Mouse (Mus musculus): ENCODE data around the gene Tulp3.

Gene Tulp3

GRCm38 (mm10) chr6:128299292-128300133, 56.1 kb downstream of the Tulp3 start:
- DNase-seq (ENCODE audit: extremely low read depth, insufficient read length, low spot score) = no peak

DNA sequence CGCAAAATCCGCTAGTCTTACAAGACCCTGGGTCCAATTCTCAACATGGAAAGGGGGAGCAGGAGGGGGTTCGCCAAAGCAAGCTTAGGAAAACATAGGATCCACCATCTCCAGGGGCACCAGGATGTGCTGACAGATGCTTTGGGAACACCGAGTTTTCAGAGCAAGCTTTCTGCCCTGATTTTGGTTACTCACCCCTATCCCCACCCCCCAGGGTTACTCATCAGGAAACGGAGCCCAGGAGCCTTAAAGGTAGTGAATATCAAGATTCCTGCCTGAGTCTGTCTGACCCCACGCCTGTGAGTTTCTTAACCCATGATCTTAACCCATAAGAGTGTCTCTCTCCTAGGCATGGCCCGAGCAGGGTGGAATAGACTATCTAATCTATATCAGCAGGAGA, 57.4 kb downstream of the Tulp3 start:
- peak; percentile 25 for DNase-seq (ENCODE audit: extremely low read depth, insufficient read length, low spot score)

GRCm38 (mm10) chr6:128296750-128297393, 58.8 kb downstream of the Tulp3 start:
- DNase-seq (ENCODE audit: extremely low read depth, insufficient read length, low spot score) = peak; percentile 40

DNA sequence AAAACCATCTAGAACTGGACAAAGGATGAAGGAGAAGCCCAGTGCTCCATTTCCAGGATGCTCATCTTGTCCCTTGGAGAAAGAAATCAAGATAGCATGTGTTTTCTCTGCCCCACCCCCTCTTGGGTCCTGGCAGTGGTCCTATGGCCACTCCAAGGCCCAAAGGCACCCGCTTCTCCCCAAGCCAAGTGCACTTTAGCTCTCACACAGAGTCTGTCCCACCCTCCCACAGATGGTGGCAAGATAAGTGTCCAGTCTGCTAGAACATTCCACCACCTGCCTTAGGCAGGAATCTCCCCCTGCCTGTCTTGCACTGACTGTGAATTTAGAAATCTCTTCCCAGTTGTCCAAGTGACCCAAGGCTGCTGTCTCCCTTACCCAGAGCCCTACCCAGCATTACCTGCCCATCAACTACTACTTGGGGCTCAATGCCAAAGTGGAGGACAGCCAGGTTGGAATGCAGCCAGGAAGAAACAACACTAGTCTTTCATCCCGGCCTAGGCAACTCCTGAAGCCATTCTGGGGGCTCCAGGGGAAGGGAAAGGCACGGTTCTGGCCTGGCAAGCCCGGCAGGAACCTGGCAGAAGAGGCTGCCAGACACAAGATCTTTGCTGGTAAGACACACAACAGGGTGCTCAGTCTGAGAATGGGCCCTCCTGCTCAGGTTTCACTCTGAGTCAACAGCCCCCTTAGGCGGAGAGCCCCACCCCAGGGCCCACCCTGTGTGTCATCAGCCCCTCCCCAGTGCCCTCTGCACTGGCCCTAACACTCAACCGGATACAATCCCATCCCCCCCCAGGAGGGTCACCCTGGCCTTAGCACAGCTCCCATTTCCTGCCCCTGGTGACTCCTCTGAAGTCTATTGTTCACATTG, 59.5 kb downstream of the Tulp3 start:
- DNase-seq (ENCODE audit: extremely low read depth, insufficient read length, low spot score) = peak; percentile 78

- DNase-seq (ENCODE audit: extremely low read depth, insufficient read length, low spot score) = no peak
These were observed 64.4 kb downstream of the Tulp3 start for GRCm38 (mm10) chr6:128291284-128291683.

DNA sequence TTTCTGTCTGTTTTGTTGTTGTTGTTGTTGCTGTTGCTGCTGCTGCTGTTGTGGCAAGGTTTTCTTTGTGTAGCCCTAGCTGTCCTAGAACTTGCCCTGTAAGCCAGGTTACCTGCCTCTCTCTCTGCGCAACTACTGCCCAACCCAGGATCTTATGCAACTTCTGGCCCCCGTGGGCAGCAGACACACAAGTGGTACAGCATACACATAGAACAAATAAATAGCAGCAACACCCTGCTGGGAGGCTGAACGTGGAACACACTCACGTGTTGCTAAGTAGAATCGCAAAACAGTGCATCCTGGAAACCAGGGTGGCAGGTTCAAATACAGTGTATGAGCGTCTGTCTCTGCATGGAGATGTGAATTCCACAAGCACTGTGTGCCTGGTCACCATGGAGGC, 67.0 kb downstream of the Tulp3 start:
- DNase-seq (ENCODE audit: extremely low read depth, insufficient read length, low spot score) = no peak

DNA sequence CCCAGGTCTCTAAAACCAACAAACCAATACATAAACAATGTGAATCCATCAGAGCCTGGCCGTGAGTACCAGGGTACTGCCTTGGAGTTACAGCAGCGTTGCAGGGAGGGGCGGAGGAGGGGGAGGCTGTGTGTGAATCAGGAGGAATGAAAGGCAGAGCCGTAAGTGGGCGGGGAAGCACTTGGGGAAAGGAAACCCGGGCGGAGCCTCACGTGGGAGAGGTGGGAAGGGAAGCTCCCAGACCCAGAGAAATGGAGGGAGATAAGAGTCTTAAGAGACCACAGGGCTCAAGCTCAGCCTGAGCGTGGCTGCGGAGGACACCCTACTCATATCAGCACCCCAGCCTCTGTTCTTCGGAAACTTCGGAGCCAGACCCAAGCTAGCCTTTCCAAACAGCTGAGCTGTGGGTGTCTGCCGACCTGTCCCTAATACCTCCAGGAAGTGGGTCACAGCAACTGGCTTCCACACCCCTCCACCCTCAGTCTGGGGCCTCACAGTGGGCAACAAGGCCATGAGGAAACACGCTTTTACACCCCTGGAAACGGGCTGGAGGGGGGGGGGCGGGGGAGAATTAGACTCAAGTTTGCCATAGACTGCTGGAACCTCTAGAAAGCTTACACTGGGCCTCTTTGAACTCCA, 69.7 kb downstream of the Tulp3 start:
- DNase-seq (ENCODE audit: extremely low read depth, insufficient read length, low spot score) = peak; percentile 72

GRCm38 (mm10) chr6:128282126-128282525, 73.5 kb downstream of the Tulp3 start:
- peak; percentile 84 for DNase-seq (ENCODE audit: extremely low read depth, insufficient read length, low spot score)

GRCm38 (mm10) chr6:128280472-128281145, 75.0 kb downstream of the Tulp3 start:
- peak; percentile 76 for DNase-seq (ENCODE audit: extremely low read depth, insufficient read length, low spot score)

DNA sequence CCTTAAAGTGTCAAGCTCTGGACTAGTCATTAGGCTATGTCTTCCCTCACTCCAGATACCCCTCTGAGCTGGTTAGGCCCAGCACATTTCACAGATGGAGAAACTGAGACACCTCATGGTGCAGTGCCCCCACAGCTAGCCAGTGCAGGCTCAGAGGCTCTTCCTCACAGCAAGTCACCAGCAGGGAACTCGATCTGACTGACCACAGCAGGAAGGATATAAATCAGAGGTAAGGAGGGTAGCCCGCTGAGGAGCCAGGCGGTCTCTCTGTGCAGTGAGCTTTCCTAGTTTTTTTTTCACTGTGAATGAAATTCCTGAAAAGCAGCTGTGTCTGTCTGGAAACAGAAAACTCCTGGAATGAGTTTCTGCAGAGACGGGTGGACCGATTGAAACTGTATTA, 76.0 kb downstream of the Tulp3 start:
- no peak for DNase-seq (ENCODE audit: extremely low read depth, insufficient read length, low spot score)

GRCm38 (mm10) chr6:128279099-128279498, 76.6 kb downstream of the Tulp3 start:
- no peak for DNase-seq (ENCODE audit: extremely low read depth, insufficient read length, low spot score)

DNA sequence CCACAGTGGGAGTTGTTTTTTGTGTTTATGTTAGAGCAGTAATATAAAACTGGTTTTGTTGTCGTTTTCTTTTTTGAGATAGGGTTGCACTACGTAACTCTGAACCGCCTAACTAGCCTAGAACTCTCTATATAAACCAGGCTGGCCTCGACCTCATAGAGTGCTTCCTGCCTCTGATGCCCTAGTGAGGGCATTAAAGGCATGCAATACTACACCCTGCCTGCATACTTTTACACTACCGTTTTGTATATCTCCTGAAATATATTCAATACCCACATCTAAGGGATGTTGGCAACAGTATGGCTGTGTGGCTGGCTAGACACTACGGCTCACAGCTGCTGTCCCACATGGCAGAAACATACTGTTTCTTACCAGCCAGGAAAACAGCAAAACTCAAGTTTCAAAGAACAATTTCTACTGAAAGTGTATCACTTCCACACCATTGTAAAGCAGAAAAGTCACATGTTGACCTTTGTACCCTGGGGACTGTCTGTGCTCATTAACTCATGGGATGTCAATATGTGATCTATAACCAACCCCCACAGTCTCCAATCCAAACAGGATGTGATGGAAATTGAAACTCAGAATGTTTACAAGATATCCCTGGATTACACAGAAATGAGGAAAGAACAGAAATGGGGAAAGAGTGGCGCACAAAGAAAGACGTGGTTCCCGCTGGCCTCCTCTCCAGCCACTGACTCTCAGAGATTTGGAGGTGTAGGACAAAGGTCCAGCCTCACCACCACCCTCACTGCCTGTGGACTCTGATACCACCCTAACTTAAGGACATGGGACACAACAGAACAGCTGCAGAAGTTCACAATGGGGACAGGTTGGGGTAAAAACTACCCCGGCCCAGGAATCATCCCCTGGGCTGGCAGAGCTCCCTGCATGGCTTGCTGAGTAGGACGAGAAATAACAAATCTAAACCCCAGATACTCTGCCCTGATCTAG, 78.2 kb downstream of the Tulp3 start:
- DNase-seq (ENCODE audit: extremely low read depth, insufficient read length, low spot score) = no peak

DNA sequence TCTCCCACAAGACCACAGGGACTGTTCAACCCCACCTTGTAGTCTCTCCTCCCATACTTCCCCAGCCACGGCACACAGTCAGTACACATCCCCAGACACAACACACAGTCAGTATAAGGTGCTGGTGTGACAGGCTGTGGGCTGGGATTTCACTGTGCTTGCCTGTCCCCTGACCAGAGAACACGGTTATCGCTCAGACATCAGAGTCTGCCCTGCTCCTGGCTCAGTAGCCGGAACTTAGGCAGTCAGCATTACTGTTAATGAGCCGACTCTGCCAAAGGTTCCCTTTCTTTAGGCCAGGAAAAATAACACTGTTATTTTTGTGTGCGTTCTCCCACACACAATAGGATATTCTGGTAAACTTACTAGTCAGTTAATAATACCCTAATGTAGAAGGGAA, 79.3 kb downstream of the Tulp3 start:
- DNase-seq (ENCODE audit: extremely low read depth, insufficient read length, low spot score) = no peak

DNA sequence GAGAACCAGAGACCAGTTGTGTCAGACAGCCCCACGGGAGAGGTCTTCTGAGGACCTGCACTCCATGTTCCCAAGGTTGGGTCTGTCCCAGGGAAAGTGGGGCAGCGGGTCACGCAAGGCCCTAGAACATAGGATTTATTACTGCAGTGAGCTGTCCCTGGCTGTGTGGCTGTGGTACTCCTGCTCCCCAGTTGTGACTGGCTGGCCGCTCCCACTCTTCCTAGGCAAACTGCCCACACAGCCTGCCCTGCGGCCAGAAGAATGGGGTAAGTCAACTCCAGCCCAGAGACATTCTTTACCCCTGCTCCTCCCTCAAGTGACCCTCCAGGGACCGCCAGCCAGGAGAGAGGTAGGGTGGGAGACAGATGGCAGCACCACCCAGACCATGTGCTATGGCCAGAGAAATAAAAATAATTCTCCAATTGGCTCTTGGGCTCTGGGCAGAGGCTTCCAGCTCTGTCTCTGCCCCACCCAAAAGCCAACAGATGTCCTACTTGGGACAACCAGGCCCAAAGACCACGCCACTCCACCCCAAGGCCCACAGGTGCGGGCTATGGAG, 80.1 kb downstream of the Tulp3 start:
- peak; percentile 84 for DNase-seq (ENCODE audit: extremely low read depth, insufficient read length, low spot score)

DNA sequence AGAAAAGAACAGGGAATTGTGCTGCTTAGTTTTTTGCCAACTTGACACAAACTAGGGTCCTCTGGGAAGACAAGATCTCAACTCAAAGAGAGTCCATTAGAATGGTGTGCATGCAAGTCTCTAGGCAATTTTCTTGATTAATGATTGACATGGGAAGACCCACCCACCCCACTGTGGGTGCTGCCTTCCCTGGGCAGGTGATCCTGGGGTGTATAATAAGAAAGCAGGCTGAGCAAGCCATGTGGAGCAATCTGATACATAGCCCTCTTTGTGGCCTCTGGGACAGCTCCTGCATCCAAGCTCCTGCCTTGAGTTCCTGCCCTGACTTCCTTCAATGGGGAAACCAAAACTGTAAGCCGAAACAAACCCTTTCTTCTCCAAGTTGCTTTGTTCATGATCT, 82.1 kb downstream of the Tulp3 start:
- no peak for DNase-seq (ENCODE audit: extremely low read depth, insufficient read length, low spot score)

DNA sequence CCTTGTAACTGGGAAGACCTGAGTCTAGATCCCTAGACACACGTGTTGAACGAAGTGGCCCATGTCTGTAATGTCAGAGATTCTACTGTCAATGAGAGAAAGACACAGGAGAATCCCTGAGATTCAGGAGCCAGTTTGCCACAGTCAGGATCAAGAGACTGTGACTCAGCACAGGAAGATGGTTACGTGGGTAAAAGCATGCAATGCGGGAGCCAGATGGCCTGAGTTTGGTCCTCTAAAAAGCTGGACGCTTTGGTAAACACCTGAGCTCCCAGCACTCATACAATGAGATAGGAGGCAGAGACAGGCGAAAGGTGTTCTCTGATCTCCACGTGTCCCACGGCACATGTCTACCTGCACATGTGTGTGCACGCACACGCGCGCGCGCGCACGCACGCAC, 82.9 kb downstream of the Tulp3 start:
- DNase-seq (ENCODE audit: extremely low read depth, insufficient read length, low spot score) = no peak
